21 mouse cellular contexts compared by ENCODE assay signal in genomic region chr5:63858901-63859300, GRCm38 (mm10). TPM values are rescaled to one million over a fixed set of nuclear protein-coding genes. Genes with fewer than 3 reads are reported as not detected.
A peak's percentile ranks its signal among the peaks of the same experiment; 100 is the strongest.
DNase-seq lines count a peak whose midpoint lies in the region; ATAC-seq lines count a peak whose summit lies in the region.
"Had no signal": no experiment of that assay in that cellular context is flagged by ENCODE, and none has a peak within 500 bp of the region (broad histone marks: within the 10 kb centered on the region; RNA-seq: fewer than 3 reads in every experiment).

No protein-coding gene starts in this region.

- no peak for ATAC-seq in heart, embryonic 11.5 days (replicated peaks; ENCODE audit: insufficient number of reproducible peaks, low FRiP score, low TSS enrichment)
- peak; percentile 54; the same call in 1 of the 2 replicates for ATAC-seq in megakaryocyte, adult 5-6 weeks (ENCODE audit: poor library complexity, severe bottlenecking)
- no peak for ATAC-seq in forebrain, embryonic 12.5 days (ENCODE audit: low FRiP score)
- ATAC-seq: activated CD4-positive, CD25-positive, alpha-beta regulatory T cell, adult 4 months; forebrain, embryonic 14.5 days; Patski had no signal

- H3K36me3 ChIP-seq in heart, embryonic 11.5 days (ENCODE audit: control insufficient read depth, insufficient read depth, low read length), result no peaks in the 10 kb centered on the region
- no peaks in the 10 kb centered on the region for H3K36me3 ChIP-seq in forebrain, embryonic 12.5 days (replicated peaks)
- H3K36me3 ChIP-seq: embryonic facial prominence, embryonic 13.5 days; heart, embryonic 13.5 days; hindbrain, embryonic 15.5 days had no signal

- H3K4me3 ChIP-seq in heart, embryonic 11.5 days (ENCODE audit: low read depth, low read length), result no peak overlapping the region
- no peak overlapping the region for H3K4me3 ChIP-seq in forebrain, embryonic 12.5 days (replicated peaks)
- H3K4me3 ChIP-seq: embryonic facial prominence, embryonic 13.5 days; heart, embryonic 13.5 days; hindbrain, embryonic 15.5 days had no signal

- 72% methylated on average over 8 of the region's 8 CpGs for WGBS in heart, embryonic 11.5 days (ENCODE audit: insufficient replicate concordance)
- WGBS in forebrain, embryonic 12.5 days, result 93% methylated on average over 8 of the region's 8 CpGs

- no peak overlapping the region for H3K27ac ChIP-seq in heart, embryonic 11.5 days (ENCODE audit: low read depth, low read length)
- no peak overlapping the region for H3K27ac ChIP-seq in forebrain, embryonic 12.5 days
- H3K27ac ChIP-seq: embryonic facial prominence, embryonic 13.5 days; heart, embryonic 13.5 days; hindbrain, embryonic 15.5 days had no signal

- H3K4me2 ChIP-seq in heart, embryonic 11.5 days, result no peak overlapping the region
- no peak overlapping the region for H3K4me2 ChIP-seq in forebrain, embryonic 12.5 days
- H3K4me2 ChIP-seq: embryonic facial prominence, embryonic 13.5 days; heart, embryonic 13.5 days; hindbrain, embryonic 15.5 days had no signal

- peak; percentile 92 for DNase-seq in heart, adult 11 months
- DNase-seq in spleen, postnatal 36 days (ENCODE audit: low spot score in 2 of 2), result peak; percentile 40
- DNase-seq in spleen, adult 12 weeks (ENCODE audit: low spot score), result no peak
- DNase-seq in adipocyte (ENCODE audit: low spot score), result no peak
- no peak for DNase-seq in adrenal gland, postnatal 25 days
- DNase-seq: adrenal gland, adult 2 months; adrenal gland, postnatal 36 days; cerebellum, adult 11-12 months; cerebellum, adult 9-10 months; cerebellum, postnatal 25 days; gastrocnemius, postnatal 36 days; heart, postnatal 36 days had no signal

- no peaks in the 10 kb centered on the region for H3K4me1 ChIP-seq in heart, embryonic 11.5 days (ENCODE audit: control insufficient read depth, insufficient read depth, low read length)
- no peaks in the 10 kb centered on the region for H3K4me1 ChIP-seq in forebrain, embryonic 12.5 days
- H3K4me1 ChIP-seq: heart, embryonic 13.5 days; hindbrain, embryonic 15.5 days had no signal

- H3K9me3 ChIP-seq in heart, embryonic 11.5 days (replicated peaks; ENCODE audit: control insufficient read depth, low read length), result no peaks in the 10 kb centered on the region
- H3K9me3 ChIP-seq in forebrain, embryonic 12.5 days, result no peaks in the 10 kb centered on the region
- H3K9me3 ChIP-seq: embryonic facial prominence, embryonic 13.5 days; heart, embryonic 13.5 days; hindbrain, embryonic 15.5 days had no signal

- no peaks in the 10 kb centered on the region for H3K27me3 ChIP-seq in heart, embryonic 11.5 days (ENCODE audit: control insufficient read depth, insufficient read depth, low read length)
- H3K27me3 ChIP-seq in forebrain, embryonic 12.5 days, result no peaks in the 10 kb centered on the region
- H3K27me3 ChIP-seq: embryonic facial prominence, embryonic 13.5 days; heart, embryonic 13.5 days; hindbrain, embryonic 15.5 days; Patski had no signal

- H3K9ac ChIP-seq in heart, embryonic 11.5 days (ENCODE audit: low read depth, low read length), result no peak overlapping the region
- H3K9ac ChIP-seq in forebrain, embryonic 12.5 days, result no peak overlapping the region
- H3K9ac ChIP-seq: embryonic facial prominence, embryonic 13.5 days; heart, embryonic 13.5 days; hindbrain, embryonic 15.5 days had no signal

RNA-seq across cellular contexts. Expression of gene 0610040J01Rik, which starts 46.7 kb away (rescaled TPM):
- polyA plus RNA-seq in heart, embryonic 11.5 days (2014; fragmentation: Nextera tagmentation; extraction: Ambion mirVana), result 0.99 and 1.0 TPM in 2 replicates
- 6.4 and 7.5 TPM in 2 replicates for total RNA-seq in megakaryocyte, adult 5-6 weeks (2015)
- total RNA-seq in megakaryocyte, adult 5-6 weeks (2017), result 4.1 and 4.9 TPM in 2 replicates
- polyA plus RNA-seq in forebrain, embryonic 12.5 days (2016; fragmentation: Nextera tagmentation; extraction: Ambion mirVana), result 1.8 and 1.9 TPM in 2 replicates
- total RNA-seq in adrenal gland, postnatal 25 days (2021), result 0.15 and 0.90 TPM in 2 replicates
- polyA plus RNA-seq: activated CD4-positive, CD25-positive, alpha-beta regulatory T cell, adult 4 months had no signal

Comparison
In these comparisons a context has a peak if more than half of its experiments do, and no peak if none do; other contexts are left out.
1. DNase-seq: peak in heart, adult 11 months (single experiment) and spleen, postnatal 36 days (2 of 2); none in spleen, adult 12 weeks (single experiment), adipocyte (single experiment) and adrenal gland, postnatal 25 days (single experiment).